Mouse (Mus musculus): ENCODE measurements around the gene Zfp964. TPM values are rescaled to one million over a fixed set of nuclear protein-coding genes. Genes with fewer than 3 reads are reported as not detected.
"Not testable (repeated sequence)": the region's sequence is repeated elsewhere in the genome, so short reads cannot be mapped to it uniquely, and the experiment has no call there.

The Zfp964 gene
- total RNA-seq (2021), result under 1 TPM; 0.30 to 0.33 TPM
- long read RNA-seq, experiment 1, result 0 reads
- long read RNA-seq, experiment 2, partial matches to known transcripts, result 0 of 1 reads
- long read RNA-seq, experiment 2, other reads (novel, unspliced or antisense), result 1 of 1 reads

DNA sequence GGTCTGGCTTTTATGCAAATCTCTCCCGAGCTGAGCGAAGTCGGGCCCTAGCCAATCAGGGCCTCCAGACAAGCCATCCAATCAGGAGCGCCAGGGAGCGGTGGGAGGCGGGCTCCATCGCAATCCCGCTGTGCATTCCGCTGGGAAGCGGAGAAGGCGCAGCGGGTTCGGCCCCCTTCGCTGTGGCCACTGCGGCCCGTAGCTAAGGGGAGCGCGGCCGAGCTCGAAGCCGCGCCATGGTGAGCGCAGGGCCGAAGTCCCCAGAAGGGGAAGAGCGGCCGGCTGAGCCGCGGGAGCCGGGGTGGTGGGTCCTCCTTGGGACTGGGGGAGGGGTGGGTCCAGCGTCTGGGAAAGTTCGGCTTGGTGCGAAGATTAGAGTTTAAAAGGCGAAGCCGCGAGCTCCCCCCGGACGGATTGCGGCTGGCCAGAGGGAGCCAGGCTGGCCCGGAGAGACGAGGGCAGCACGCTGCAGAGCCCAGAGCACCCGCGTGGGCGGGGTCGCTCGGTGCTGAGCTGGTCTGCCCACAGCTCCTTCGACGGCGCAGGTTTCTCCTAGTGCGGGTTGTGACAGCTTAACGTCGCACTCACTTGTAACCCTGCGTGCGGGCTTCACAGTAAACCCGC lies at the start of gene Zfp964:
Gene Zfp964, plus strand, starts transcription at position 122 of the 624 bp plus-strand sequence.
- DNase-seq, result peak; percentile 85 to 90
- intact Hi-C loops (cut with DNase I), result loop anchor here (10.0 kb wide), 1 partner anchor 140 kb away; the partner anchor contains the start of genes Atp13a1 and Zfp866

- no peak for DNase-seq
- intact Hi-C loops (cut with DNase I), result no loop called here
These were observed 39.6 kb upstream of the Zfp964 start for GRCm38 (mm10) chr8:69614687-69615086.

- intact Hi-C loops (cut with DNase I), result no loop called here
These were observed 36.2 kb upstream of the Zfp964 start for GRCm38 (mm10) chr8:69618078-69618477.

DNA sequence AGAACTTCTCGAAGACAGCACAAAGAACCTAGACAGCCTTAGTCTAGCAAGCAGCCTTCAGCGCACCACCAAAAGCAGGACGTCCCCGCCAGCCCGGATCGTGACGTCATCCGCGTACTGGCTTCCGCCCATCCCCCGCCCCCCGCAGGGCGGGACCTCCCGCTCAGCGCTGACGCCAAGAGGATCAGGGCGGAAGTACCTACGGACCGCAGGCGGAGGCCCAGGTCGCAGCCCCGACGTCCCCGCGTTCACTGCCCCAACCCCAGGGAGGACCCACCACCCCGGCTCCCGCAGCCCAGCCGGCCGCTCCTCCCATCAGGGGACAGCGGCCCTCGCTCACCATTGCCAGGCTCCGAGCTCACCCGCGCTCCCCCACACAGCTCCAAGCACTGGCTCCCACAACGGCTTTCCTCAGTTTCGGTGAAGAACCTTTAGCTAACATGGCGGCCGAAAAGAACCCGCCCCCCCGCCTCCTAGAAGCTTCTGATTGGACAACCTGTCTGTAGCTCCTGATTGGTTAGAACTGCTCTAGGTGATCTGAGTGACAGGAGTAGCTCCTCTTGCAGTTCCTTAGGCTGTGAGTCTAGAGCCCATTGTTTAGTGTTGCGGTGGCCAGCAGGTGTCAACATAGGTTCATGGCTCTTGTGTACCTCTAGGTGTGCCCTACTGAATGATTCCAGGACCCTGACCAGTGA lies 29.0 kb upstream of the Zfp964 start, which contains the start of gene Zfp868:
Gene Zfp868, minus strand, starts transcription at position 454 of the 695 bp plus-strand sequence.
- peak; percentile 97 to 99 for DNase-seq
- intact Hi-C loops (cut with DNase I), result loop anchor here (2.0 kb wide), 1 partner anchor 92 kb away; no protein-coding TSS in a partner anchor

More at GRCm38 (mm10) chr8:69618078-69618477, 36.2 kb upstream of the Zfp964 start:
- DNase-seq, result no peak

DNA sequence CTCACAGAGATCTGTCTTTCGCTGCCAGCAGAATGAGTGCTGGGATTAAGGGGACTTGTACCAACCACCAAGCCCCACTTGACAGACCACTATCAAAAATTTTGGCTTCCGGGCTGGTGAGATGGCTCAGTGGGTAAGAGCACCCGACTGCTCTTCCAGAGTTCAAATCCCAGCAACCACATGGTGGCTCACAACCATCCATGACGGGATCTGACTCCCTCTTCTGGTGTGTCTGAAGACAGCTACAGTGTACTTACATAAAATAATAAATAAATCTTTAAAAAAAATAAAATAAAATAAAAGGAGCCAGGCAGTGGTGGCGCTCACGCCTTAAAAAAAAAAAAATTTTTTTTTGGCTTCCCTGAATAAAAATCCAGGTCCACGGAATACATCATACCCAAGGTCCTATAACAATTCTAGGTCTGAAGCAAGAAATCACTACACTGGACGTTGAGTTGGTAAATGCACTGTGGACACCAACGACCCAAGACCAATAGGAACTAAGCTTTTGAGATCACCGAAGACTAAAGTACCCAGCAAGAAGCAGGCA lies 396 bp upstream of the Zfp964 start:
- intact Hi-C loops (cut with DNase I), result loop anchor here (10.0 kb wide), 1 partner anchor 141 kb away; the partner anchor contains the start of genes Atp13a1 and Zfp866
- DNase-seq, result no peak

- no peak for DNase-seq
- intact Hi-C loops (cut with DNase I), result no loop called here
These were observed 7.0 kb downstream of the Zfp964 start for GRCm38 (mm10) chr8:69661294-69661693.

DNA sequence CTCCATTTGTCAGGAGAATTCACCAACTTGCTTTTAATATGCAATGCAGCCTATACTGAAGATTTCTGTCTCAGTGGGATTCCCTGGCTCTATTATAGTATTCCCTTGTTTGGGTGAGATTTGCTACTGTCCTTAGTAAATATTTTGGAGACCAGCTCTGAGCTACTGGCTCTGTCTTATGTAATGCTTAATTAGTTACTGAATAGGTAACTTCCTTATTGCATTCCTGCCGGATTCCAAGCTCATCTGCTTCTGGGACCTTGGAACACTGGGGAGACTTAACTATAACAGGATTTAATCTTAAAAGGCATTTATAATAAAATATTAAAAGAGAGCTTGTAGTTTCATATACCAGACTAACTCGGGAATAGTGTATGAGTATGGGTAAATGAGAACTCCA lies 10.8 kb downstream of the Zfp964 start:
- DNase-seq; intact Hi-C loops (cut with DNase I): not testable (repeated sequence)

DNA sequence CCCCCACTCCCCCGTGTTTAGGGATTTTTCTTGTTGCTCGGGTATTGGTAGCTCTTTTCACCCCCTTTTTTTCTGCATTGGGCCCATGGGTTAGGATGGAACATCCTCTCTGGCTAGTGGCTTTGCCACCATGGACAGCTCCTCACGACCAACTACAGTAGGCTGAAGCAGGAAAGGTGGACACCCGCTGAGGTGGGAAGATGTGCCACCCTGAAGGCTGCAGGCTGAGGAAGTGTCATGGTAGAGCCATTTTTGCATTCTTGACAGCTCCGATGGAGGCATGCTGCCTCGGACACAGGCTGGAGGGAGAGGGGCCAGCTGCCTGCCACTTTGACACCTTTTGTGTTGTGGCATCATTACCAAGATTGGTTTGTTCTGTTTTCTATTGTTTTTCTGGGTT lies 47.5 kb downstream of the Zfp964 start:
- intact Hi-C loops (cut with DNase I), result no loop called here
- DNase-seq, result no peak

- DNase-seq; intact Hi-C loops (cut with DNase I): not testable (repeated sequence)
These were observed 56.3 kb downstream of the Zfp964 start, which contains the start of gene Zfp869 for GRCm38 (mm10) chr8:69710624-69711023. Gene Zfp869, minus strand, starts transcription at chr8:69710724.

DNA sequence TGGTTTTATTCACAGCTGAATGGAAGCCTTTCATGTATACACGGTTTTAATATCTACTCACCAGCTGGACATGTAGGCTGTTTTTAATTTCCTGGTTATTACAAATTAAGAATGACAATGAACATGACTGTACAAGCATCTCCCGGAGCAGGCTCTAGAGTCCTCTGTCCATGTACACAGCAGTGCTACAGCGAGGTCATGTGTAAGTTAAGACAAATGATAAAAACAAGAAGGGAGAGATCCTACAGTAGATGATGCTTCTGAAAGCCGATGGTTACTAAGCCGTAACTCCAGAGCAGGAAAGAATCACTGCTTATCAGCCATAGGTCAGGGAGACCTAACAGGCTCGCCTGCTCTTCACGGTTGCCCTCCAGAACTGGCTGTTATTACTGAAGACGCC lies 59.2 kb downstream of the Zfp964 start:
- intact Hi-C loops (cut with DNase I), result no loop called here

GRCm38 (mm10) chr8:69715366-69715765 lies 61.1 kb downstream of the Zfp964 start:
- intact Hi-C loops (cut with DNase I), result no loop called here
- no peak for DNase-seq

More for the DNA sequence above, 59.2 kb downstream of the Zfp964 start:
- no peak for DNase-seq

Other genes with a start within 250 kb of the Zfp964 start
- gene Gm9495, start 200.9 kb upstream of the Zfp964 start, total RNA-seq (2021), result not detected
- not detected for gene Gm7697, start 131.5 kb upstream of the Zfp964 start, total RNA-seq (2021)
- gene Zfp868, start 28.9 kb upstream of the Zfp964 start, total RNA-seq (2021), result 1 to 10 TPM; 4.3 to 5.7 TPM
- 10 to 100 TPM in 1 of 2 experiments, 1 to 10 TPM in 1; 8.7 to 11.4 TPM for gene Zfp869, start 56.2 kb downstream of the Zfp964 start, total RNA-seq (2021)
- gene Zfp963, start 95.5 kb downstream of the Zfp964 start, total RNA-seq (2021), result 1 to 10 TPM; 2.9 to 3.0 TPM
- gene Gm20422, start 120.4 kb downstream of the Zfp964 start, total RNA-seq (2021), result 1 to 10 TPM; 1.3 to 2.4 TPM
- gene Atp13a1, start 136.7 kb downstream of the Zfp964 start, total RNA-seq (2021), result 10 to 100 TPM; 10.1 to 10.6 TPM
- 10 to 100 TPM; 10.1 to 14.7 TPM for gene Zfp866, start 136.7 kb downstream of the Zfp964 start, total RNA-seq (2021)
- gene Gmip, start 154.2 kb downstream of the Zfp964 start, total RNA-seq (2021), result 1 to 10 TPM; 3.0 to 3.5 TPM
- not detected for gene Lpar2, start 167.9 kb downstream of the Zfp964 start, total RNA-seq (2021)
- not detected for gene Pbx4, start 178.0 kb downstream of the Zfp964 start, total RNA-seq (2021)
- 10 to 100 TPM in 1 of 2 experiments, 1 to 10 TPM in 1; 9.3 to 11.0 TPM for gene Cilp2, start 233.2 kb downstream of the Zfp964 start, total RNA-seq (2021)
- not detected for gene Tssk6, start 247.7 kb downstream of the Zfp964 start, total RNA-seq (2021)
- 100 to 1,000 TPM; 332 to 340 TPM for gene Ndufa13, start 248.1 kb downstream of the Zfp964 start, total RNA-seq (2021)
- gene Yjefn3, start 248.2 kb downstream of the Zfp964 start, total RNA-seq (2021), result 1 to 10 TPM; 5.7 to 9.0 TPM